Mouse (Mus musculus): ENCODE data around the gene Bsn.
"Not testable (repeated sequence)": the region's sequence is repeated elsewhere in the genome, so short reads cannot be mapped to it uniquely, and the experiment has no call there.

The Bsn gene

GRCm38 (mm10) chr9:108149817-108150216, 40.4 kb downstream of the Bsn start:
- no peak for DNase-seq (ENCODE audit: low spot score)

DNA sequence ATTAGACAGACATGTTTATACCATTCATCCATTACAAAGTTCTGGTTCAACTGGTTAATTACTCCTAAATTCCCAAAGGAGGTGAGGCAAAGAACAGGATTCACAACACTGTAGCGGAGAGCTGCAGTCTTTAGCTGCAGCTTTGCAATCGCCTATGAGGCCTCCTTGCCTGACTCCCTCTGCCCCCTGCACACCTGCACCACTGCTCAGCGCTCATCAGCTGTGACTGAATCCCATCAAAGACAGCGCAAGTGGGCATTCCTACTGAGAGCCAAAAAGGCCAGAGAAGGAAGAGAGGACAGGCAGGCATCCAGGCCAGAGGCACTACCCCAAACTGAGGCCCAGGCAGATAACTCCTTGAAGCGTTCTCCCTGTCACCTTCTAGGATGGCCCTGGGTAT, 42.6 kb downstream of the Bsn start:
- no peak for DNase-seq (ENCODE audit: low spot score)

DNA sequence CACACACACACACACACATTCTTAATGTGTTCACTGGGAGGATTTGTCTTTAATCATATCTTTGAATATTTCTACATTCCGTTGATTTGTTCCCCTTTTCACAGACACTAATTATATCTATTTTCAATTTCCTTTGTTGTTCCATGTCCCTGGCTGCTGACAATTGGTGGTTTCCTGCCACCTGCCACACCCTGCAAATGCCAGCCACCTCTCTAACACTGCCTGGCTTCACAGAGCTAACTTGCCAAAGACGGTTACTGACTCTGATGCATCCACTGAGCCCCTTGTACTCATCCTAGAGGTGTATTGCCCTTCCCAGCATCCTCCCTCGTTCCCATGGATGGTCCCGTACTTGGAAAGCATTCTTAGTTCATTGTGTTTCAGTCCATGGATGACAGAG, 43.7 kb downstream of the Bsn start:
- peak; percentile 31 for DNase-seq (ENCODE audit: low spot score)

DNA sequence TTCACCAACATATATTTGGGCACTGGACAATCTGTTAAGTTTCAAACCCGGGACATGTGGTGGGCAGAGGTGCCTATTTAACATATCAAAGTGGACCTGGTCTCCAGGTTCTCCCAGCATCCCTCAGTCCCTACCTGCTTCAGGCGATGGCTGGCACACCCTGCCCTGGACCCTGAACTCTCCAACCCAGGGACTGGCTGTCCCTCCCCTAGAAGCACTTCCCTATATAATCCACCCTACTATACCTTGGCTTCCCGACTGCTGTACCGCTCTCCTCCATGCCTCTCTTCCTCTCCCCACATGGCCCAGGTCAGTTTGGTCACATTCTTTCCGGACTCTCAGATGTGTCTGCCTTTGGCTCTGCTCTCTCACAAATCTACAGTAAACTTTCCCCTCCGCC, 44.4 kb downstream of the Bsn start:
- no peak for DNase-seq (ENCODE audit: low spot score)

DNA sequence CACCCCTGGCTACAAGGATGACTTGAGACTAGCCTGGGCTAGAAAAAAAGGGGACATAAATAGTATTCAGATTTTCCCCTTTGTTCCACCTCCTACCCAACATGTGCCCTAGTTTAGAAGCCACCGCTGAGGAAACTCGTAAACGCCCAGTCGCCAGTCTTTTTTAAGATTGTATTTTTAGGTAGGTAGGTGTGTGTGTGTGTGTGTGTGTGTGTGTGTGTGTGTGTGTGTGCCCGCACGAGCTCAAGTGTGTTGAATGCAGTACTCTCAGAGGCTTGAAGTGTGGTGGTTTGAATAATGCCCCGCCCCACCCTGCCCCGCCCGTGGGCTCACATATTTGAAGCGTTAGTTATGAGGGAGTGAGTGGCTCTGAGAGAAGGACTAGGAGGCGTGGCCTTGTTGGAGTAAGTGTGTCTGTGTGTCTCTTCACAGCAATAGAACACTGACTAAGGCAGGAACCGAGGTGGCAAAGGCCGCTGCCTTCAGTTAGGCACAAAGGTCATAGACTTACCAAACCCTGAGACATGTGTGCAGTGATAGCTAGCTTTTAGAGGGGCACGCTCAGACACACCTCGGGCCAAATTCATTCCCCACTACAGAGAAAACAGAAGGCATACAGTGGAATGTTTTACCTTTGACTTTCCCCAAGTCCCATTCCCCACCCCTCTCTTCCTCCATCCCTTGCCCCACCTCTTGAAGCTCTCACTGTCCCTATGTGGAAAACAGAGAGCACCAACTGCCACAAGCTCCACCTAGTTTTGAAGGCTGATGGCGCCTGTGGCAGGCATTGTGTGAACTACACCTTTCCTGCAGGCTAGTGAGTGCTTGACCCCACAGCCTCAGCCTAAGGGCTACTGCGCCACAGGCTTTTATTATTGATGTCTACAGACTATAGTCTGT, 45.6 kb downstream of the Bsn start:
- peak; percentile 67 for DNase-seq (ENCODE audit: low spot score)

DNA sequence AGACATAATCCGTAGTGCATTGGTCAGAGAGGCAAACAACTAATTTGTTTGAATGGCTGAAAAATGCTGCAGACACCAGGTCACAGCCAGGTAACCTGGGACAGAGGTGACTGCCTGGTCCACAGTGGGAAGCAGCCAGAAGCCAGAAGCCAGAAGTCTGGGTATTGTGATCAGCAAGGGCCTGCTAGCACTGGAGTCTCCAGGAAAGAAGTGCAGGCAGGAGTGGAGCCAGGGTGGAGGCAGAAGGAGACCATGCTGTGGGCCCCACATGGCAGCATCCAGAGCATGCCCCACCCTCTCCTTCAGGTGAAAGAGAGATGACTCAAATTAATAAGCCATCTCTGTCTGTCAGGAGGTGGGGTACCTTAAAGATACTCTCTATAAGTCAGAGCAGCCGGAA, 46.7 kb downstream of the Bsn start:
- DNase-seq (ENCODE audit: low spot score) = no peak

DNA sequence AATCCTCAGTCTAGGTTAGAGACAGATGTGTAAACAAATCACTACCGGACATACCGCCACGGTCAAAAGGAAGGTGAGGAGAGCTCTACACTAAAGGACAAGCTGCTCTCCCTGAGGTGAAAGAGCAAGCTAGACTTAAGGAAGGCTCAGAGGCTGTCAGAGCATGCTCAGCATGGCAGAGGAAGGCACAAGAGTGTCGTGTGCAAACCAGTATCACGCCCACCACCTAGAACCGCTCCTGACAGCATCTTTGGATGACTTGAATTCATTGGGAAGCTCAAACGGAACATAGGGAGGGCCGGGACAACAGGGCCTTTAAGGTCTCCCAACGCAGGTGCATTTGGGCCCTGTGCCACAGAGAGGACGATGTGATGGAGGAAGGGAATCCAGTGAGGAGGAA, 48.8 kb downstream of the Bsn start:
- DNase-seq (ENCODE audit: low spot score) = no peak

- DNase-seq (ENCODE audit: low spot score) = no peak
These were observed 50.1 kb downstream of the Bsn start for GRCm38 (mm10) chr9:108139963-108140695.

DNA sequence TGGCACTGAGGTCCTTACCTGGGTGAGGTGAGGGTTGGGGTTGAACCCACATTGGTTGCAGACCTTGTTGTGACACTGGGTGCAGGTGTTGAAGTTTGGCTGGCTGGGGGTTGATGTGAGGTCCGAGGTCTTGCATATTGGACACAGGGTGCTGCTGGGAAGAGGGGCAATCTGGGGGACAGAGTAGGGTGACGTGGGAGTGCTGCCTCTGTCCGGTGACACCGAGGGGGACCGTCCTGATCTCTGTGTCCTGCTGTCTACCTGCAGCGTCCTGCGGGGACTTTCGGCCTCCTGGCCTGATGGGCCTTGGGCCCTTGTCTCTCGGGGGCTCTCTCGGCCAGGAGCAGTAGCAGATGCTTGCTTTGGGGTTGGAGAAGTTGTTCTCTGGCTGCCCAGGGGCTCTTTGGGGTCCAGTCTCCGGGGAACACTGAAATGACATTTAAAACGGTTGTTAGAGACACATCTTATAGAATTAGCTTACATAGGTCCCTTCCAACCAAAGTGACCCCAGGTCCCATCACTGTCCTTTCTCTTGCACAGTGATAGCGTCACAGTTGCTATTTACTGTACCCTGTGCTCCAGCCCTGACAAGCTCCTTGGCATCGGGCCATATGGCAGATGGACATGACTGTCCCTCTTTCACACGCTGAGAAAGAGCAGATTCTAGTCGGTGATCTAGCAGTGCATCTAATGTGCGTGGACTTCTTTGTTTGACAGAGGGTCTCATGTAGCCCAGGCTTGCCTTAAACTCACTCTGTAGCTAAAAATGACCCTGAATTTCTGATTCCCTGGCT, 50.8 kb downstream of the Bsn start:
- DNase-seq (ENCODE audit: low spot score) = no peak

- no peak for DNase-seq (ENCODE audit: low spot score)
These were observed 52.1 kb downstream of the Bsn start for GRCm38 (mm10) chr9:108138118-108138517.

- no peak for DNase-seq (ENCODE audit: low spot score)
These were observed 52.7 kb downstream of the Bsn start for GRCm38 (mm10) chr9:108137523-108137922.

DNA sequence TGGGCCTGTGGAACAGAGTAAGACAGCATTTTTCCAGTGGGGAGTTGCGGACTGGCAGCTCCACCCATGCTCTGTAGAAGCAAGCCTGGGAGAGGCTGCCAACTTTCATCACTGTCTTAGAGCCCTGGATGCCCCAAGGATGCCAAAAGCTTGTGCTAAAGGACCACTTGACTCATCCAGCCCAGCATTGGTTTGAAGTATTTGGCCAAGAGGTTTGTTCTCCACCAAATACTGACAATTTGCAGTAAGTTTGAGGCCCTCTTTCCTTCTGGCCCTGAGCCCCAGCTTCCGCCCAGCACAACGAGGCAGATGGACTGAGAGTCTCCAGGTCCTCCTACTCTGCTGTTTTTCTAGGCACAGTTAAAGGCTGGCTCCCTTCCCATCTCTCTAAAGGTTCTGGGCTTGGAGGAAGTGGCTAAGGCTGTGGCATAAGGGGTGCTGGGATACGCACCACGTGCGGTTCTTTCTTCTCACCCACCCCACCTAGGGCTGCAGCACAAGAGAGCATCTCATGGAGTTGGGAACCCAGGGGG, 53.2 kb downstream of the Bsn start:
- no peak for DNase-seq (ENCODE audit: low spot score)

DNA sequence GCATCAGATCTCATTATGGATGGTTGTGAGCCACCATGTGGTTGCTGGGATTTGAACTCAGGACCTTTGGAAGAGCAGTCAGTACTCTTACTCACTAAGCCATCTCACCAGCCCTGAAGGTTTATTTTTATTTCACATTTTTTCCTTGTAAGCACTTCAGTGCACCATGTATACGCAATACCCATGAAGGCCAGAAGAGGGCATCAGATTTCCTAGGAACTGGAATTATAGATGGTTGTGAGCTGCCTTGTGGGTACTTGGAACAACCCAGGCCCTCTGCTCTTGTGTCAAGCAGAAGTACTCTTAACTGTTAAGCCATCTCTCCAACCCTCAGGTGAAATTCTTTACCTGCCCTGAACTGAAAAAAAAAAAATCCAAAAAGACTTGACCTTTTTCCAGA, 54.0 kb downstream of the Bsn start:
- DNase-seq (ENCODE audit: low spot score) = peak; percentile 30

- not testable (repeated sequence) for DNase-seq (ENCODE audit: low spot score)
These were observed 54.5 kb downstream of the Bsn start for GRCm38 (mm10) chr9:108135679-108136078.

GRCm38 (mm10) chr9:108133478-108133877, 56.7 kb downstream of the Bsn start:
- DNase-seq (ENCODE audit: low spot score) = no peak

GRCm38 (mm10) chr9:108132373-108132772, 57.8 kb downstream of the Bsn start:
- no peak for DNase-seq (ENCODE audit: low spot score)

GRCm38 (mm10) chr9:108131502-108131901, 58.7 kb downstream of the Bsn start:
- DNase-seq (ENCODE audit: low spot score) = no peak

GRCm38 (mm10) chr9:108129042-108129948, 60.9 kb downstream of the Bsn start:
- DNase-seq (ENCODE audit: low spot score) = no peak

DNA sequence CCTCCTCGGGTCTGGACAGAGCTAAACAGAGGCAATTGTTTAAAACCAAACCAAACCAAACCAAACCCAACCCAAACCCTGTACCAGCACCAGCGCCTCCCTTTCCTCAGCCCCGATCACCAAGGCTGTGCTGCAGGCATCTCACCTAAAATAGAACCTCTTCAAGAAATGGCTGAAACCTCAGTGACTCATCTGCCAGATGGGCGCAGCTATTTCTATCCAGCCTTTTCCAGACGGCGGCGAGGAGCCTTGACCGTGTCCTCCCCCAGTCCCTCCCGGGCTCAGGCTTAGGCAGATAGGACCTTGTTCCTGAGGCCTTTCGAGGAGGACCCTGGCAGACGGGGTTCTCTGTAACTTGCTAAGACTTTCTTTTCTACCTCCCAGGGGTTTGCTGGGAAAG, 61.9 kb downstream of the Bsn start:
- no peak for DNase-seq (ENCODE audit: low spot score)

DNA sequence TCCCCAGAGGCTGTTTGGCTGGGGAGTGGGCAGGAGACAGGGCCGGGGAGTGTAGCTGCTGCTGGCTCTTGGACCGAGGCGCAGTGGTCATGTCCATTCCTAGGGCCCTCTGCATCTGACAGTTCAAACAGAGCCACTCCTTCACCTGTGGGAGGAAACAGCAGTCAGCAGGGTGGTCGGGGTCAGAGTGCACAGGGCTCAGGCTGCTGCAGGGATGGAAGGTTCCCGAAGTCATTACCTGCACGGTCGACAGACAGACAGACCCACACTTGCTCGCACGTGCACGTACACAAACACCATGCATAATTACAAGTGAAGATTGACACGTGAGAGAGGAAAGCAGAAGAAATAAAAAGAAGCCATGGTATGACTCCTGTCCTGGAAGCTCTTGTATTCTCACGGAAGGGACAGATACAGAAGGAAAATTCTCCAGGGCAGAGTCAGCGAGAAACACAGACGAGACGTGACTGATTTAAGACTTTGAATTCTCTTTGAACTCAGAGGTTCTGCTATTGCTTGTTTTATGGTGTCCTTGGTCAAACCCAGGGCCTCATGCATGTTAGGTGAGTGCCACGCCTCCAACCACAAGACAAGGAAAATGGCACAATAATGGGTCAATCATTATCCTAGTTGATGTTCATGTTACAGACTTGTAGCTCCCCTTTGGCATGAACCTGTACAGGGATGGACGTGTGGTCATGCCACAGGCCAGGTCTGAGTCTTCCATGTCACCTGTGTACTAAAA, 63.6 kb downstream of the Bsn start:
- no peak for DNase-seq (ENCODE audit: low spot score)

All from lung, postnatal 25 days (tissue).